Mouse (Mus musculus) liver, postnatal 0 days (tissue): ENCODE data around the gene Chst3. TPM values are rescaled to one million over a fixed set of nuclear protein-coding genes. Genes with fewer than 3 reads are reported as not detected.
"Not testable (repeated sequence)": the region's sequence is repeated elsewhere in the genome, so short reads cannot be mapped to it uniquely, and the experiment has no call there.

ENCODE experiments used
- ATAC-seq: fragments of 200-750 bp; cut with Nextera tagmentation; 2 replicates; pipeline ENCODE4 v1.8.0; 2017; ENCODE audit warnings: mild to moderate bottlenecking, moderate library complexity
- DNase-seq: peaks from one replicate; pipeline ENCODE4 v3.0.0-alpha.2; 2016
- H3K27ac ChIP-seq: fragments of 300-500 bp; sonication (generic); 2 replicates; pipeline ENCODE4 v1.5.1; 2014; ENCODE audit warnings: antibody characterized with exemption, moderate library complexity, mild to moderate bottlenecking, low read depth
- H3K27me3 ChIP-seq: fragments of 300-500 bp; sonication (generic); 2 replicates; pipeline ENCODE4 v1.6.1; 2014; ENCODE audit warnings: low read length, control low read depth, mixed read lengths; ENCODE audit not compliant: insufficient read depth
- H3K36me3 ChIP-seq: fragments of 300-500 bp; sonication (generic); replicated peaks from 2 replicates; pipeline ENCODE4 v1.6.1; 2014; ENCODE audit warnings: mild to moderate bottlenecking, control low read depth, low read length, moderate library complexity, mixed read lengths; ENCODE audit not compliant: insufficient read depth
- H3K4me1 ChIP-seq: fragments of 300-500 bp; sonication (generic); 2 replicates; pipeline ENCODE4 v1.6.1; 2014; ENCODE audit warnings: antibody characterized with exemption, mild to moderate bottlenecking, control low read depth; ENCODE audit not compliant: insufficient read depth
- H3K4me2 ChIP-seq: fragments of 300-500 bp; sonication (generic); 2 replicates; pipeline ENCODE4 v1.6.1; 2014; ENCODE audit warnings: low read depth, mild to moderate bottlenecking, low read length, moderate library complexity, mixed read lengths
- H3K4me3 ChIP-seq: fragments of 300-500 bp; sonication (generic); 2 replicates; pipeline ENCODE4 v1.5.1; 2014; ENCODE audit warnings: low read depth, low read length
- H3K9ac ChIP-seq: fragments of 300-500 bp; sonication (generic); replicated peaks from 2 replicates; pipeline ENCODE4 v1.6.1; 2014; ENCODE audit warnings: mild to moderate bottlenecking, moderate library complexity
- H3K9me3 ChIP-seq: fragments of 300-500 bp; sonication (generic); 2 replicates; pipeline ENCODE4 v1.6.1; 2016; ENCODE audit warnings: mild to moderate bottlenecking, control low read depth, low read length, mixed read lengths
- CTCF ChIP-seq: sonication (generic); IDR thresholded peaks from 2 replicates; pipeline ENCODE4 v1.5.1; 2016; ENCODE audit warnings: antibody characterized with exemption, low read depth
- EP300 ChIP-seq: IDR thresholded peaks from 2 replicates; pipeline ENCODE4 v1.6.1; 2016; ENCODE audit warnings: antibody characterized with exemption, low read depth, mild to moderate bottlenecking
- WGBS: fragments of 180-500 bp; shearing (Covaris S2); extraction: QIAGEN DNeasy Blood & Tissue Kit; methylation state at CpG from one replicate; pipeline ENCODE4 v1.1.7; 2014; ENCODE audit not compliant: insufficient replicate concordance; 5-methylcytosine and 5-hydroxymethylcytosine counted together
- polyA plus RNA-seq: library from polyadenylated mRNA; unstranded; fragments of >200 nt; fragmentation: Nextera tagmentation; extraction: Ambion mirVana; gene quantifications from 2 replicates; pipeline ENCODE4 v1.2.1, GENCODE M21; 2015

The Chst3 gene
- polyA plus RNA-seq, 1 experiment from 2014 or later: 0.73 TPM

DNA sequence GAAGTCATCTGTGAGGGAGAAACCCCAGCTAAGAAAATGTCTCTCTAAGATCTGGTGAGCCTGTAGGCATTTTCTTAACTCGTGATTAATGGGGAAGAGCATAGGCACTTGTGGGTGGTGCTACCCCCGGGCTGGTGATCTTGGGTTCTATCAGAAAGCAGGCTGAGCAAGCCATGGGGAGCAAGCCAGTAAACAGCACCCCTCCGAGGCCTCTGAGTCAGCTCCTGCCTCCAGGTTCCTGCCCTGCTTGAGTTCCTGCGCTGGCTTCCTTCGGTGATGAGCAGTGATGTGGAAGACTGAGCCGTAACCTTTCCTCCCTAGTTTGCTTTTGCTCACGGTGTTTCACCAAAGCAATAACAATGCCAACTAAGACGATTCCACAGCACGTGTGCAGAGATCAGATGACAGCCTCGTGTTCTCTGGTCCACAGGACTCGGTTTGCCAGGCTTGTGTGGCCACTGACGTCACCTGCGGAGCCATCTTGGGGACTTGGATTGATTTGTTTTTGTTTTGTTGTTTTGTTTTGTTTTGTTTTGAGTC, 31.4 kb upstream of the Chst3 start:
- Histone ChIP-seq H3K4me2 (no peak overlapping the region), H3K27me3 (no peaks in the 10 kb centered on the region), H3K9me3 (no peaks in the 10 kb centered on the region), H3K4me3 (no peak overlapping the region), H3K4me1 (peaks cover 2% of the 10 kb centered on the region; the same call in 1 of the 2 replicates), H3K36me3 (no peaks in the 10 kb centered on the region), H3K27ac (no peak overlapping the region), H3K9ac (no peak overlapping the region)
- no peak for TF ChIP-seq CTCF
- no peak for TF ChIP-seq EP300
- no peak for ATAC-seq
- DNase-seq: no peak
- WGBS: 79% methylated on average over 13 of the region's 13 CpGs

DNA sequence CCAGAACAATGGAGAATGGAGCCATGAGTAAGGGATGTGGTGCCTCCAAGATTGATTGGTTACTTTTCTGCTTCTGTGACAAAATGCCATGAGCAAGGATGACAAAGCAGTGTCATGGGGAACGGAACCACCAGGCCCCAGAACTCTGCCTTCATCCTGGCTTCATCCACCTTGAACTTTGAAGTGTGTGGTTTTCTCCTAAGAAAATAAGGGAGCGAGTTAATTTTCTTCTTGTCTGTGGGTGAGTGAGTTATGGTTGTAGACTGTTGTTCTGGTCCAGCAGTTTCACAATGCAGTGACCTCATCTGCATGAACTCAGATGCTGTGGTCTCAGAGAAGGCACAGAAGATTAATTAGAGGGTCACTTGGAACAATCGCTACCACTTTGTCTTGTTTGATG, 29.3 kb upstream of the Chst3 start:
- not testable (repeated sequence) for H3K27ac ChIP-seq, DNase-seq, H3K36me3 ChIP-seq, H3K4me1 ChIP-seq, ATAC-seq, H3K9ac ChIP-seq, H3K4me3 ChIP-seq, H3K27me3 ChIP-seq, H3K4me2 ChIP-seq, H3K9me3 ChIP-seq
- 60% methylated on average over 3 of the region's 3 CpGs for WGBS

DNA sequence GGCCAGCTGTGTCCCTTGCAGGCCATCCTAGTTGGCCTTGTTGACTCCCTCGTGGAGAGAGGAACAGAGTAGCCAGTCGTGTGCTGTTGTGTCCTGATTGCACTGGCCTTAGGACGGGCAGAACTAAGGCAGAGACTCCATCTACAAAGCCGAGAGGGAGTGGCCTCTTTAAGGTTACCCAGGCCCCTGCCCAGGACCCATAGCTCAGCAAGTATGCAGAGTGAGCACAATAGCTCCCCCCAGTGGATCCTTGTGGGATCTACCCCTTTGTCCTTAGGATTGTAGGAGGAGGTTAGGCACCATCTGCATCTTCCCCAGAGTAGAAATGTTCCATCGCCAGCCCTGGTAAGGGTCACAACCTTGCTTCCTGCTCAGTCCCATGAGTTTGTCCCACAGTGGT, 27.5 kb upstream of the Chst3 start:
- DNase-seq (peak; percentile 76), ATAC-seq (peak; percentile 40; the same call in 1 of the 2 replicates)
- 39% methylated on average over 5 of the region's 5 CpGs for WGBS
- no peaks in the 10 kb centered on the region for H3K36me3 ChIP-seq
- H3K4me1 ChIP-seq: no peaks in the 10 kb centered on the region
- TF ChIP-seq EP300 (no peak), CTCF (peak; percentile 81)
- H3K27me3 ChIP-seq: no peaks in the 10 kb centered on the region
- no peaks in the 10 kb centered on the region for H3K9me3 ChIP-seq
- H3K9ac ChIP-seq: no peak overlapping the region
- no peak overlapping the region for H3K27ac ChIP-seq
- no peak overlapping the region for H3K4me2 ChIP-seq
- H3K4me3 ChIP-seq: no peak overlapping the region

DNA sequence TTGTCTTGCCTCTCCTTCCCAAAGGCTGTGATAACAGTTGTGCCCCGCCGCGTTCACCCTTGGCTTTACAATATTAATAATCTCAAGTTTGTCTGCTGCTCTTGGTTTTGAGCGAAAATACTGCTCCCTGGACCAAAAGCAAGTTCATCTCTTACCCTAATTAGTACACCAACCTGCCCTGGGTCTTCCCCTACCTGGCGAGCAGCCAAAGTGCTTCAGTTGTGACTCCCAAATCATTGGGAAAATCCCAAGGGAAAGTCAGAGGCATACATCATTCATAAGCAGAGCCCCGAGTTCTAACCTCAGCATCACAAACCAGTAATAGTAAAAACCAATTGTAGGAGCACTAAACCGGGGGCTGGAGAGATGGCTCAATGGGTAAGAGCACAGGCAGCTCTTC, 26.6 kb upstream of the Chst3 start:
- H3K4me1 ChIP-seq: no peaks in the 10 kb centered on the region
- ATAC-seq: no peak
- H3K36me3 ChIP-seq: no peaks in the 10 kb centered on the region
- no peak overlapping the region for H3K4me3 ChIP-seq
- no peaks in the 10 kb centered on the region for H3K9me3 ChIP-seq
- no peak overlapping the region for H3K27ac ChIP-seq
- no peak for DNase-seq
- H3K9ac ChIP-seq: no peak overlapping the region
- no peaks in the 10 kb centered on the region for H3K27me3 ChIP-seq
- no peak for TF ChIP-seq EP300
- TF ChIP-seq CTCF: no peak
- 79% methylated on average over 7 of the region's 7 CpGs for WGBS
- no peak overlapping the region for H3K4me2 ChIP-seq

DNA sequence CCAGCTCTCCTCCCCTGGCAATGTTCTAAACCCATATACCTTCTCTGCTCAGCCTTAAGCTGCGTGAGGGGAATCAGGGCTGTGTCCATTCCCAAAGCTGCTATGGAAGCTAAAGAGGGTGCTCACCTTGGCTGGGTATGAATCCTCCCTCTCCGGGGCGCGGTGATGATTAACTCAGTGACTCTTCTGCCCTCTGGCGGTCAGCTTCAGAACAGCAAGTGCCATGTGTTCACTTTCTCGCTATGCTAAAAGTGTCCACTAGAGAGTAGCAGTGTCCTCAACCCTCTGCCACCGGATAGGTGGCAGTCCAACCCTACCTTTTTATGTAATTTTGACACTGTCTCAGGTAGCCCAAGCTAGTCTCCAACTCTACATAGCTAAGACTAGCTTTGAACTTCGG, 26.0 kb upstream of the Chst3 start:
- Histone ChIP-seq H3K4me3 (no peak overlapping the region), H3K27me3 (no peaks in the 10 kb centered on the region), H3K9ac (no peak overlapping the region), H3K4me1 (no peaks in the 10 kb centered on the region), H3K36me3 (no peaks in the 10 kb centered on the region), H3K9me3 (no peaks in the 10 kb centered on the region), H3K4me2 (no peak overlapping the region), H3K27ac (no peak overlapping the region)
- TF ChIP-seq CTCF: peak; percentile 99
- TF ChIP-seq EP300: no peak
- 3% methylated on average over 8 of the region's 8 CpGs for WGBS
- peak; percentile 82 for ATAC-seq
- DNase-seq: peak; percentile 92

DNA sequence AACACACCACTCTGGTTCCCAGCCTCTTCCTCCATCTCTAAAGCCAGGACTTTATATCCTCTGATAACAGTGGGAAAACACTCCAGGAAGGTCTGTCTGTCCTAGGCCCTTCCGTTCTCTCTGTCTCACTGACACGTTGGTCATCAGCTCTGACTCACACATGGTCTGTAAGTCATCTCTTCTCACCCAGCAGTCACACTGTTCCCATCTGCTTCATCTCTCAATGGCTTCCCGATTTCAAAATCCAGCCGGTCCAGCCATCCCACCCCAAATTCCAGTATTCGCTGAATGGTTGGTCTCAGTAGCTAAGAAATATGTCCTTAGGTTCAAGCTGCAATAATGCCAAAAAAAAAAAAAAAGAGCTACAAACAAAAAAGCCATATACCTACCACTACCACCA, 24.9 kb upstream of the Chst3 start:
- no peak overlapping the region for H3K4me2 ChIP-seq
- no peaks in the 10 kb centered on the region for H3K27me3 ChIP-seq
- H3K9me3 ChIP-seq: no peaks in the 10 kb centered on the region
- no peaks in the 10 kb centered on the region for H3K36me3 ChIP-seq
- H3K27ac ChIP-seq: no peak overlapping the region
- 84% methylated on average over 5 of the region's 5 CpGs for WGBS
- no peak overlapping the region for H3K9ac ChIP-seq
- no peak for TF ChIP-seq CTCF
- no peak for TF ChIP-seq EP300
- H3K4me3 ChIP-seq: no peak overlapping the region
- DNase-seq: no peak
- ATAC-seq: no peak
- no peaks in the 10 kb centered on the region for H3K4me1 ChIP-seq

DNA sequence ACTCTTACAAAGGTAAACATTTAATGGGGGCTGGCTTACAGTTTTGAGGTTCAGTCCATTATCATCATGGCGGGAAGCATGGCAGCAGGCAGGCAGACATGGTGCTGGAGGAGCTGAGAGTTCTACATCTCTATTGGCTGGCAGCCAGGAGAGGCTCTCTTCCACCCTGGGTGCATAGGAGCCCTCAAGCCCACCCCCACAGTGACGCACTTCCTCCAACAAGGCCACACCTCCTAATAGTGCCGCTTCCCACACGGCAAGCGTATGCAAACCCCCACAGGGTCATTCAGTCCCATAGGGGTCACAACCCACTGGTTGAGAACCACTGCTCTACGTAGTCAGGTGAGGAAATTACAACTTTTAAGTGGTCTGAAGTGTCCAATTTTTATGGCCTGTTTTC, 21.4 kb upstream of the Chst3 start:
- no peak overlapping the region for H3K4me3 ChIP-seq

More for the DNA sequence above, 21.4 kb upstream of the Chst3 start:
- TF ChIP-seq CTCF: no peak
- DNase-seq (no peak), ATAC-seq (no peak)
- Histone ChIP-seq H3K4me2 (no peak overlapping the region), H3K9ac (no peak overlapping the region), H3K9me3 (no peaks in the 10 kb centered on the region), H3K4me1 (no peaks in the 10 kb centered on the region), H3K27me3 (no peaks in the 10 kb centered on the region), H3K36me3 (no peaks in the 10 kb centered on the region), H3K27ac (no peak overlapping the region)
- WGBS: 87% methylated on average over 6 of the region's 6 CpGs
